Mouse (Mus musculus): ENCODE measurements around the gene Mucl1. TPM values are rescaled to one million over a fixed set of nuclear protein-coding genes. Genes with fewer than 3 reads are reported as not detected.
"Not testable (repeated sequence)": the region's sequence is repeated elsewhere in the genome, so short reads cannot be mapped to it uniquely, and the experiment has no call there.

Gene Mucl1
- polyA plus RNA-seq (2017; shearing (Covaris generic)): not detected

DNA sequence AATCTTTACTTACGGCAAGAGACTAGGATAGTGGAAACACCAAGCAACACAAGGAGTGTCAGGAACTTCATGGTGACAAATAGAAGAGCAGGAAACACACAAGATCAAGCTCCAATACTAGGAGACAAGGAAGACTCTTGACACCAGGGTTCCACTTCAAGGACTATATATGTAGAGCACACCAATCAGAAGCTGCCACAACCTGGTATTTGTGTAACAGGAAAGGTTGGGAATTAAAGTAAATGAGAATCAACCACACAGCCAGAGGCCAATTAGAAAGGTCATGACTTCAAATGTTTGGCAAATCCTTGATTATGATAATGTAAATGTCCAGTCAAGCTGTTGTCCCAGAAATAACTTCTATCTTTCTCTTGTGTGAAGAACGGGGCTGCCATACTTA is at the start of gene Mucl1:
Gene Mucl1, minus strand, starts transcription at position 101 of the 400 bp plus-strand sequence.
- no peak for ATAC-seq

DNA sequence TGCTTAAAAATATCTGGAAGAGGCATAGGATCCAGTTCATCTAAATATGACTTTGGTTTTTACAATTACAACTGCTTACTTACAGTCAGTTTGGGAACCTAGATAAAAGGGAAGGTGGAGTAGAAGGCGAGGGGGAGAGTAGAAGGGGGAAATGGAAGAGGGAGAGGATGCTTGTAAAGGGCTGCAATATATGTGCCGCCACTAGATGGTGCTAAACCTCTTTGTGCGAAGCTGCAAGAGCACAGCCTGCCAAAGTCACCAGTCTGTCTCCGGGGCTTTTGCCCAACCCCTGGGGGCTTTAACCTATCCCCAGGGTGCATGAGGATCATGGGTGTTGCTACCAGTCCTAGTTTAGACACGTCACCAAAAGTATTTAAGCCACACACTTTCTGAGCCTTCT is 11.6 kb upstream of the Mucl1 start:
- not testable (repeated sequence) for ATAC-seq

DNA sequence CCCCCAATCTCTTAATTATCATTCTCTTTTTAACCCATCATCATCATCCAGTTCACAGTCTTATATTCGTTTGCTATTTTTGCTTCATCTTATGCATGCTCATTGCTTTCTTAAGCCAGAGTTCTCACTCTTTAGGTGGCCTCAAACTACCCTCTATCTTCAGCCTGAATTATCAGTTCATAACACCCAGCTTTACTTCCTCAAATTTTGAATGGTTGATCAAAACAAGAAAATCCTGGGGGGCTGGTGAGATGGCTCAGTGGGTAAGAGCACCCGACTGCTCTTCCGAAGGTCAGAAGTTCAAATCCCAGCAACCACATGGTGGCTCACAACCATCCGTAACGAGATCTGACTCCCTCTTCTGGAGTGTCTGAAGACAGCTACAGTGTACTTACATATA is 38.4 kb downstream of the Mucl1 start:
- ATAC-seq: not testable (repeated sequence)

Other genes with a start within 250 kb of the Mucl1 start
- under 1 TPM in 1 of 3 experiments, not detected in 2; 0.51 TPM for gene Ppp1r1a, start 217.5 kb downstream of the Mucl1 start, polyA plus RNA-seq (2017; shearing (Covaris generic))
- not detected for gene Glycam1, start 190.4 kb downstream of the Mucl1 start, polyA plus RNA-seq (2017; shearing (Covaris generic))
- gene Mucl2, start 143.8 kb upstream of the Mucl1 start, polyA plus RNA-seq (2017; shearing (Covaris generic)): under 1 TPM in 1 of 3 experiments, not detected in 2; 0.60 TPM

Data from inflammation-experienced regulatory T-cells, adult 6 months (primary cell).